Mouse (Mus musculus): Measurements from ENCODE around the gene Serp2. TPM values are rescaled to one million over a fixed set of nuclear protein-coding genes. Genes with fewer than 3 reads are reported as not detected.

The Serp2 gene
- polyA plus RNA-seq, 2 experiments, result 0.63 to 1.3 TPM

- no peak overlapping the region for H3K4me2 ChIP-seq (ENCODE audit: low read depth)
- 75% methylated on average over 2 of the region's 2 CpGs for WGBS (ENCODE audit: insufficient replicate concordance)
- DNase-seq (ENCODE audit: low read depth in 3 of 3, low spot score in 3 of 3) (no peak), ATAC-seq (ENCODE audit: insufficient read depth) (no peak)
- H3K27ac ChIP-seq, result no peak overlapping the region
- no peak overlapping the region for H3K4me3 ChIP-seq (ENCODE audit: insufficient read depth in 1 of 2, low read depth in 2 of 2, low read length in 2 of 2)
- no peaks in the 10 kb centered on the region for H3K27me3 ChIP-seq (ENCODE audit: control insufficient read depth, insufficient read depth, low read length)
- H3K4me1 ChIP-seq (replicated peaks; ENCODE audit: control insufficient read depth in 2 of 2, insufficient read depth in 2 of 2, low read length in 1 of 2), result 0 out of 4 replicates have a peak, but pooled peaks cover 0 to 2% of the 10 kb centered on the region in 2 experiments
- H3K9ac ChIP-seq (replicated peaks), result no peak overlapping the region
- no peak for TF ChIP-seq CTCF (IDR thresholded peaks at IDR 0.05; ENCODE audit: low read depth)
- TF ChIP-seq EP300 (IDR thresholded peaks at IDR 0.05; ENCODE audit: low read depth), result no peak
- H3K36me3 ChIP-seq (replicated peaks; ENCODE audit: control insufficient read depth, insufficient read depth, low read depth), result no peaks in the 10 kb centered on the region
- H3K9me3 ChIP-seq (ENCODE audit: control insufficient read depth, low read length), result no peaks in the 10 kb centered on the region
Observed at GRCm38 (mm10) chr14:76489128-76489527, 67.6 kb downstream of the Serp2 start.

- Histone ChIP-seq H3K9me3 (ENCODE audit: control insufficient read depth, low read length) (no peaks in the 10 kb centered on the region), H3K36me3 (replicated peaks; ENCODE audit: control insufficient read depth, insufficient read depth, low read depth) (no peaks in the 10 kb centered on the region), H3K4me2 (ENCODE audit: low read depth) (no peak overlapping the region), H3K4me1 (replicated peaks; ENCODE audit: control insufficient read depth in 2 of 2, insufficient read depth in 2 of 2, low read length in 1 of 2) (0 out of 4 replicates have a peak, but pooled peaks cover 0 to 2% of the 10 kb centered on the region in 2 experiments), H3K27me3 (ENCODE audit: control insufficient read depth, insufficient read depth, low read length) (no peaks in the 10 kb centered on the region), H3K4me3 (ENCODE audit: insufficient read depth in 1 of 2, low read depth in 2 of 2, low read length in 2 of 2) (no peak overlapping the region), H3K27ac (no peak overlapping the region), H3K9ac (replicated peaks) (no peak overlapping the region)
- no peak for TF ChIP-seq EP300 (IDR thresholded peaks at IDR 0.05; ENCODE audit: low read depth)
- TF ChIP-seq CTCF (IDR thresholded peaks at IDR 0.05; ENCODE audit: low read depth), result peak; percentile 23
- ATAC-seq (ENCODE audit: insufficient read depth) (no peak), DNase-seq (ENCODE audit: low read depth in 3 of 3, low spot score in 3 of 3) (no peak)
- 66% methylated on average over 18 of the region's 18 CpGs for WGBS (ENCODE audit: insufficient replicate concordance)
Observed at GRCm38 (mm10) chr14:76488101-76489044, 68.3 kb downstream of the Serp2 start.

DNA sequence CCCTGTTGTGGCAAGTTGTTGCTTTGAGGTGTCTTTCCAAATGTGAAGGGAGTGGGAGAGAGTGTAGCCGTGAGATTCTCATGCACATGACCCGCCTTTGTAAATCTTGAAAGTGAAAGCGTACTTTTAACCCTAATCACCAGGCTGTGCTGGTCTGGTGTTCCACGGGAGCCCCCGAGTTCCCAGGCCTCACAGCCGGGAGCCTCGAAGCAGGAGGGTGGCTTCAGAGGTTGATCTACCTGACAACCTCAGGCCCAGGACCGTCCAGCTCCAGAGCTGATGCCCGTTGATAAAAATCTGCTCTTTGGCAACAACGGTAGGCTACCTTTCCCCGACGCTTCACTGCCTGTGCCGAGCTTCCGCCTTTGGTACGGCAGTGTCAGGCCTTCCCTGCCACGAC lies 69.1 kb downstream of the Serp2 start:
- Histone ChIP-seq H3K36me3 (replicated peaks; ENCODE audit: control insufficient read depth, insufficient read depth, low read depth) (no peaks in the 10 kb centered on the region), H3K27me3 (ENCODE audit: control insufficient read depth, insufficient read depth, low read length) (no peaks in the 10 kb centered on the region), H3K27ac (no peak overlapping the region), H3K4me3 (ENCODE audit: insufficient read depth in 1 of 2, low read depth in 2 of 2, low read length in 2 of 2) (no peak overlapping the region), H3K4me1 (replicated peaks; ENCODE audit: control insufficient read depth in 2 of 2, insufficient read depth in 2 of 2, low read length in 1 of 2) (0 out of 4 replicates have a peak, but pooled peaks cover 0 to 2% of the 10 kb centered on the region in 2 experiments), H3K9ac (replicated peaks) (no peak overlapping the region), H3K4me2 (ENCODE audit: low read depth) (no peak overlapping the region), H3K9me3 (ENCODE audit: control insufficient read depth, low read length) (no peaks in the 10 kb centered on the region)
- no peak for ATAC-seq (ENCODE audit: insufficient read depth)
- 72% methylated on average over 16 of the region's 16 CpGs for WGBS (ENCODE audit: insufficient replicate concordance)
- TF ChIP-seq EP300 (IDR thresholded peaks at IDR 0.05; ENCODE audit: low read depth) (no peak), CTCF (IDR thresholded peaks at IDR 0.05; ENCODE audit: low read depth) (no peak)
- DNase-seq (ENCODE audit: low read depth in 3 of 3, low spot score in 3 of 3), result no peak

DNA sequence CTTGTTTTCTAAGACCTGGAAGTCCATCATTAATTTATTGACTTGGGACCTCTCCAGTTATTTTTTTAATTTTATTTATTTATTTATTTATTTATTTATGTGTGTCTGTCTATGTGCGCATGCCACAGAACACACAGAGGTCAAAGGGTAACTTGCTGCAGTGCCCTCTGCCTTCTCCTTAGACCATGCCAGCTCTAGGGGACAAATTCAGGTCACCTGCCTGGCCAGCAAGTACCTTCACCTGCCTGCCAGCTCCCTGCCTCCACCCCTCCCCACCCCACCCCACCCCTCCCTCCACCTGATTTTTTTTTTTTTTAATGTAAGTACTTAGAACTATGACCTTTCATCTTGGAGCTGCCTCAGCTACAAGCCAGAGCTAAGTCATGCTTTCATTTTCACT lies 73.0 kb downstream of the Serp2 start:
- 77% methylated on average over 1 of the region's 1 CpGs for WGBS (ENCODE audit: insufficient replicate concordance)
- Histone ChIP-seq H3K36me3 (replicated peaks; ENCODE audit: control insufficient read depth, insufficient read depth, low read depth) (no peaks in the 10 kb centered on the region), H3K9me3 (ENCODE audit: control insufficient read depth, low read length) (no peaks in the 10 kb centered on the region), H3K4me1 (replicated peaks; ENCODE audit: control insufficient read depth in 2 of 2, insufficient read depth in 2 of 2, low read length in 1 of 2) (peaks cover 0 to 3% of the 10 kb centered on the region in 2 experiments; a peak in 1 of 4 replicates), H3K4me3 (ENCODE audit: insufficient read depth in 1 of 2, low read depth in 2 of 2, low read length in 2 of 2) (no peak overlapping the region), H3K27ac (no peak overlapping the region), H3K9ac (replicated peaks) (no peak overlapping the region), H3K27me3 (ENCODE audit: control insufficient read depth, insufficient read depth, low read length) (no peaks in the 10 kb centered on the region), H3K4me2 (ENCODE audit: low read depth) (no peak overlapping the region)
- ATAC-seq (ENCODE audit: insufficient read depth) (no peak), DNase-seq (ENCODE audit: low read depth in 3 of 3, low spot score in 3 of 3) (no peak)
- TF ChIP-seq EP300 (IDR thresholded peaks at IDR 0.05; ENCODE audit: low read depth) (no peak), CTCF (IDR thresholded peaks at IDR 0.05; ENCODE audit: low read depth) (no peak)

Other genes starting within 250 kb of the Serp2 start
- gene Tsc22d1, start 141.9 kb downstream of the Serp2 start, polyA plus RNA-seq (2012; rRNA removed), result 48.0 and 61.3 TPM in 2 replicates
- gene Tsc22d1, start 141.9 kb downstream of the Serp2 start, polyA plus RNA-seq (2014; fragmentation: Nextera tagmentation; extraction: Ambion mirVana), result 115 and 129 TPM in 2 replicates

Data from liver, embryonic 14.5 days (tissue).